Mouse (Mus musculus): Measurements from ENCODE around the gene Flrt1.

- no peak for TF ChIP-seq E2F4 (IDR thresholded peaks at IDR 0.05; ENCODE audit: insufficient read depth)
- no peak for TF ChIP-seq POLR2A (IDR thresholded peaks at IDR 0.05; ENCODE audit: insufficient read length, low read depth)
These were observed 46.6 kb upstream of the Flrt1 start for GRCm38 (mm10) chr19:7151927-7152653.
